Mouse (Mus musculus): ENCODE data around the gene Fn1. TPM values are rescaled to one million over a fixed set of nuclear protein-coding genes. Genes with fewer than 3 reads are reported as not detected.

The Fn1 gene
- polyA plus RNA-seq, 1 experiment from 2014 or later: 38.3 TPM

DNA sequence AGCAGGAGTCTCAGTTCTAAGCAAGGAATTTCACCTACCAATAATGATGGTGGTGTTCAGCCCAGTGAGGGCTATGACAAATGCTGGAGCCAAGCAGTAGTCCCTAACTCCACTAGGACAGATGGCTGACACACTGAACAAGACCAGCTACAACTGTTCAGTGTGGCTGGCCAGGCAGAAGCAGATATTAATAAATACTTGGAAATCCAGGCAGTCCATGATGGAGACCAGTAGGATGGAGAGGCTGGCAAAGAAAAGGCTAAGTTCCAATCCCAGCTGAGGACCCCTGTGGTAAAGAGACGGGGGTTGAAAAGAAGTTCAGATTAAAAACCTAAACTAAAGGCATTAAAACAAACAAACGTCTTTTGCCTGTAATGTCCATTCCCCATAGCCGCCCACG is 113.4 kb downstream of the Fn1 start:
- no peak for TF ChIP-seq CTCF (IDR thresholded peaks at IDR 0.05; ENCODE audit: low read depth)
- Histone ChIP-seq H3K27me3 (replicated peaks; ENCODE audit: control insufficient read depth, insufficient read depth, low read length) (no peaks in the 10 kb centered on the region), H3K9me3 (ENCODE audit: control insufficient read depth) (no peaks in the 10 kb centered on the region), H3K4me2 (replicated peaks; ENCODE audit: low read depth) (no peak overlapping the region), H3K9ac (ENCODE audit: low read depth, low read length) (no peak overlapping the region), H3K36me3 (ENCODE audit: control insufficient read depth, insufficient read depth) (no peaks in the 10 kb centered on the region), H3K27ac (ENCODE audit: low read depth, low read length) (no peak overlapping the region), H3K4me1 (replicated peaks; ENCODE audit: control insufficient read depth, insufficient read depth, low read length) (no peaks in the 10 kb centered on the region), H3K4me3 (ENCODE audit: low read depth, low read length) (no peak overlapping the region)
- 83% methylated on average over 4 of the region's 4 CpGs for WGBS
- no peak for ATAC-seq

Other genes starting within 250 kb of the Fn1 start
- 0.03 TPM in 1 of 2 replicates, not detected in the other for gene Abca12, start 238.3 kb downstream of the Fn1 start, polyA plus RNA-seq (2015; fragmentation: Nextera tagmentation; extraction: Ambion mirVana)
- gene Atic, start 96.0 kb downstream of the Fn1 start, polyA plus RNA-seq (2015; fragmentation: Nextera tagmentation; extraction: Ambion mirVana): 23.2 and 24.6 TPM in 2 replicates

Measured in intestine, postnatal 0 days (tissue).